Mouse (Mus musculus): Measurements from ENCODE around the gene Zfp970. TPM values are rescaled to one million over a fixed set of nuclear protein-coding genes. Genes with fewer than 3 reads are reported as not detected.
"Not testable (repeated sequence)": the region's sequence is repeated elsewhere in the genome, so short reads cannot be mapped to it uniquely, and the experiment has no call there.

Gene Zfp970
- polyA plus RNA-seq, 1 experiment from 2014 or later, result 12.0 TPM

- 84% methylated on average over 1 of the region's 1 CpGs for WGBS
- H3K36me3 ChIP-seq; H3K4me1 ChIP-seq (replicated peaks); ATAC-seq; H3K4me2 ChIP-seq (replicated peaks); H3K27me3 ChIP-seq (replicated peaks); H3K27ac ChIP-seq; H3K9me3 ChIP-seq; H3K9ac ChIP-seq; H3K4me3 ChIP-seq (replicated peaks): not testable (repeated sequence)
These were observed 54.4 kb downstream of the Zfp970 start for GRCm38 (mm10) chr2:177518960-177519359.

GRCm38 (mm10) chr2:177520035-177520434, 55.5 kb downstream of the Zfp970 start:
- H3K4me1 ChIP-seq (replicated peaks), result no peaks in the 10 kb centered on the region
- no peak overlapping the region for H3K27ac ChIP-seq
- WGBS, result 77% methylated on average over 8 of the region's 8 CpGs
- 0 out of 2 replicates have a peak, but pooled peaks cover 3% of the 10 kb centered on the region for H3K9me3 ChIP-seq
- no peak overlapping the region for H3K9ac ChIP-seq
- no peaks in the 10 kb centered on the region for H3K36me3 ChIP-seq
- H3K4me2 ChIP-seq (replicated peaks), result no peak overlapping the region
- H3K27me3 ChIP-seq (replicated peaks), result no peaks in the 10 kb centered on the region
- no peak for ATAC-seq
- H3K4me3 ChIP-seq (replicated peaks), result no peak overlapping the region

- 88% methylated on average over 20 of the region's 20 CpGs for WGBS
- no peak for ATAC-seq
- no peaks in the 10 kb centered on the region for H3K4me1 ChIP-seq (replicated peaks)
- H3K9me3 ChIP-seq, result 0 out of 2 replicates have a peak, but pooled peaks cover 3% of the 10 kb centered on the region
- H3K4me3 ChIP-seq (replicated peaks), result no peak overlapping the region
- H3K27me3 ChIP-seq (replicated peaks), result no peaks in the 10 kb centered on the region
- H3K36me3 ChIP-seq, result no peaks in the 10 kb centered on the region
- no peak overlapping the region for H3K27ac ChIP-seq
- H3K4me2 ChIP-seq (replicated peaks), result no peak overlapping the region
- H3K9ac ChIP-seq, result no peak overlapping the region
These were observed 58.5 kb downstream of the Zfp970 start for GRCm38 (mm10) chr2:177523061-177523460.

GRCm38 (mm10) chr2:177523674-177524073, 59.1 kb downstream of the Zfp970 start:
- not testable (repeated sequence) for H3K36me3 ChIP-seq; H3K4me3 ChIP-seq (replicated peaks); H3K9me3 ChIP-seq; H3K9ac ChIP-seq; H3K4me2 ChIP-seq (replicated peaks); H3K4me1 ChIP-seq (replicated peaks); H3K27ac ChIP-seq; ATAC-seq; H3K27me3 ChIP-seq (replicated peaks)
- WGBS, result 87% methylated on average over 6 of the region's 6 CpGs

DNA sequence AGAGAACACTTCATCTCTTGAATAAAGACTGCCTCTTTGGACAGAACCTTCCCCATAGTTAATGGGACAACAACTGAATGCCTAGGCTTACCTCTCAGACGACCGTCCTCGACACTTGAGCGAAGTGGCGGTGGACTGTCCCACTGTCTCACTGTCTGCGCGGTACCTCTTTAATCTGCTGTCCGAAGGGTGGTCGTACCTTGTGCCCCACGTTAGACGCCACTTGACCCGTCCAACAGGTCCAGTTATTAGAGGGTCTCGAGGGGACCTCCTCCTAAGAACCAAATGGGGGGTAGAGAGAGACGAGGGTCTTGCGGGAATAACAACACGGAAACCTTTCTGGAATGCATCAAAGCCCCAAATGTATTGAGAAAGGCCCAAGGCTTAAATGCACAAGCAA, 59.6 kb downstream of the Zfp970 start:
- 90% methylated on average over 16 of the region's 16 CpGs for WGBS
- not testable (repeated sequence) for H3K9ac ChIP-seq; H3K9me3 ChIP-seq; H3K4me2 ChIP-seq (replicated peaks); H3K36me3 ChIP-seq; H3K4me1 ChIP-seq (replicated peaks); ATAC-seq; H3K4me3 ChIP-seq (replicated peaks); H3K27ac ChIP-seq; H3K27me3 ChIP-seq (replicated peaks)

Other genes starting within 250 kb of the Zfp970 start
- gene Gm14409, start 197.7 kb upstream of the Zfp970 start, polyA plus RNA-seq (2015; fragmentation: Nextera tagmentation; extraction: Ambion mirVana), result not detected in 2 replicates
- gene Gm14412, start 140.4 kb upstream of the Zfp970 start, polyA plus RNA-seq (2015; fragmentation: Nextera tagmentation; extraction: Ambion mirVana), result 0.41 TPM in 1 of 2 replicates, not detected in the other
- 6.1 and 7.8 TPM in 2 replicates for gene Gm14418, start 66.4 kb upstream of the Zfp970 start, polyA plus RNA-seq (2015; fragmentation: Nextera tagmentation; extraction: Ambion mirVana)
- gene Gm14403, start 33.5 kb downstream of the Zfp970 start, polyA plus RNA-seq (2015; fragmentation: Nextera tagmentation; extraction: Ambion mirVana), result 4.7 and 5.8 TPM in 2 replicates
- gene Gm14406, start 113.5 kb downstream of the Zfp970 start, polyA plus RNA-seq (2015; fragmentation: Nextera tagmentation; extraction: Ambion mirVana), result not detected in 2 replicates

All from intestine, embryonic 15.5 days (tissue).